Mouse (Mus musculus) frontal cortex, adult 2 months (tissue): Measurements from ENCODE around the gene Smc5. TPM values are rescaled to one million over a fixed set of nuclear protein-coding genes. Genes with fewer than 3 reads are reported as not detected.

Experiments
- polyA plus RNA-seq: library from polyadenylated mRNA; depleted of rRNA; stranded (reverse); fragments of >200 nt; gene quantifications from 2 replicates; pipeline ENCODE4 v1.2.3, GENCODE M21; 2012; rRNA removed

Gene Smc5
- polyA plus RNA-seq, 1 experiment = 41.8 TPM

Other genes starting within 250 kb of the Smc5 start
- 87.8 and 94.2 TPM in 2 replicates for gene Klf9, start 132.7 kb downstream of the Smc5 start, polyA plus RNA-seq
- gene Mamdc2, start 174.5 kb upstream of the Smc5 start, polyA plus RNA-seq = 0.84 and 1.0 TPM in 2 replicates